Comparison of ENCODE assay signal across 8 mouse cellular contexts in the genomic region with DNA sequence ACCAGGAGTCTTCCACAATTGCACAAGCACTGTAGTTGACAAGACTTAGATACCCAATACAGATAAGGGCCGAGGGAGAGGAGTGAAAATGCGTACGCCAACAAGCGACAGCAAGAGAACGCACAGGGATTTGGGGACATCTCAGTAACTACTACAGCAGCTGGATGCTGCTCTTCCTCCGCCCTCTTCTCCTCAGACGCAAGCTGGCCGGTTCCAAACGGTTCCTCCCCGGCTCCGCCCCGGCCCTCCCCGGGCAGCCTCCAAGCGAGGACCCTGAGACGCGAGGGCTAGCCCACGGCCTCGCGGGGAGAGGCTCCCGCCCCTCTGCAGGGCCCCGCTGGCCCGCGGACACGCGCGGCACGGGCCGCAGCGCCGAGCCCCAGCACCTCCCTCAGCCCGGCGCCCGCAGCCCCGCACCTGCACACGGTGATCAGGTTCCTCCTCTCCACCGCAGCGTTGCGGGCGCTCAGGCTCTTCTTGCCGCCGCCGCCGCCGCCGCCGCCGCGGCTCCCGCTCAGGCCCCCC. TPM values are rescaled to one million over a fixed set of nuclear protein-coding genes. Genes with fewer than 3 reads are reported as not detected.
DNase-seq lines count a peak whose midpoint lies in the region; ATAC-seq and TF ChIP-seq lines count a peak whose summit lies in the region.

No protein-coding gene starts in this region.

- under 1% methylated on average over 38 of the region's 49 CpGs for WGBS in hindbrain, embryonic 14.5 days
- under 1% methylated on average over 25 of the region's 49 CpGs for WGBS in lung, embryonic 16.5 days
- WGBS in olfactory bulb, adult 2 months, result 1% methylated on average over 49 of the region's 49 CpGs

- no peaks in the 10 kb centered on the region for H3K36me3 ChIP-seq in hindbrain, embryonic 14.5 days (replicated peaks; ENCODE audit: control insufficient read depth, insufficient read depth)
- H3K36me3 ChIP-seq in lung, embryonic 16.5 days (ENCODE audit: control insufficient read depth, insufficient read depth, low read length), result no peaks in the 10 kb centered on the region

- H3K27me3 ChIP-seq in hindbrain, embryonic 14.5 days (ENCODE audit: control insufficient read depth, insufficient read depth, low read length), result no peaks in the 10 kb centered on the region
- no peaks in the 10 kb centered on the region for H3K27me3 ChIP-seq in lung, embryonic 16.5 days (ENCODE audit: control insufficient read depth, insufficient read depth, low read depth, low read length)

- ATAC-seq in hindbrain, embryonic 14.5 days (ENCODE audit: low FRiP score), result peak; percentile 71
- peak; percentile 73 for ATAC-seq in lung, embryonic 16.5 days (ENCODE audit: low read depth)

- DNase-seq in T-cell, adult 2 months (ENCODE audit: low spot score), result peak; percentile 65
- DNase-seq in cerebellum, postnatal 10 days, result peak; percentile 73 to 74
- DNase-seq in frontal cortex, postnatal 14 days (ENCODE audit: low spot score in 2 of 2), result peak; percentile 45 to 55
- peak; percentile 61 for DNase-seq in hindbrain, embryonic 14.5 days (ENCODE audit: low spot score)
- peak; percentile 52 to 54 for DNase-seq in layer of hippocampus, postnatal 14 days (ENCODE audit: low spot score in 2 of 2)
- peak; percentile 56 for DNase-seq in thymus, postnatal 25 days

- peak overlapping the region; percentile 96 for H3K9ac ChIP-seq in hindbrain, embryonic 14.5 days
- H3K9ac ChIP-seq in lung, embryonic 16.5 days (ENCODE audit: low read length), result peak overlapping the region; percentile 75

- H3K4me3 ChIP-seq in hindbrain, embryonic 14.5 days (replicated peaks; ENCODE audit: low read length), result peak overlapping the region; percentile 95
- H3K4me3 ChIP-seq in lung, embryonic 16.5 days (ENCODE audit: low read length), result peak overlapping the region; percentile 68
- peak overlapping the region; percentile 95 for H3K4me3 ChIP-seq in olfactory bulb, adult 2 months (ENCODE audit: insufficient read depth, low read depth, low read length)

- H3K27ac ChIP-seq in hindbrain, embryonic 14.5 days, result peak overlapping the region; percentile 96
- H3K27ac ChIP-seq in lung, embryonic 16.5 days (ENCODE audit: low read length), result no peak overlapping the region
- H3K27ac ChIP-seq in olfactory bulb, adult 2 months (ENCODE audit: insufficient read depth, low read depth, low read length), result no peak overlapping the region

- peaks cover 14% of the 10 kb centered on the region; the same call in 1 of the 2 replicates for H3K4me1 ChIP-seq in hindbrain, embryonic 14.5 days (replicated peaks; ENCODE audit: control insufficient read depth, insufficient read depth, low read length)
- no peaks in the 10 kb centered on the region for H3K4me1 ChIP-seq in lung, embryonic 16.5 days (replicated peaks; ENCODE audit: control insufficient read depth, insufficient read depth, low read length)
- 0 out of 2 replicates have a peak, but pooled peaks cover 4% of the 10 kb centered on the region for H3K4me1 ChIP-seq in olfactory bulb, adult 2 months (ENCODE audit: control insufficient read depth, insufficient read depth, low read length)

- no peak for TF ChIP-seq POLR2A in olfactory bulb, adult 2 months (IDR thresholded peaks at IDR 0.05; ENCODE audit: insufficient read depth, low read depth, low read length)

- H3K4me2 ChIP-seq in hindbrain, embryonic 14.5 days (replicated peaks), result peak overlapping the region; percentile 68
- H3K4me2 ChIP-seq in lung, embryonic 16.5 days (ENCODE audit: low read depth, low read length), result peak overlapping the region; percentile 99

- TF ChIP-seq CTCF in olfactory bulb, adult 2 months (IDR thresholded peaks at IDR 0.05; ENCODE audit: insufficient read depth, low read depth, low read length), result no peak

- H3K9me3 ChIP-seq in hindbrain, embryonic 14.5 days (ENCODE audit: control insufficient read depth, low read length), result no peaks in the 10 kb centered on the region
- no peaks in the 10 kb centered on the region for H3K9me3 ChIP-seq in lung, embryonic 16.5 days (ENCODE audit: control insufficient read depth, low read length)

RNA-seq across cellular contexts. Expression of a gene that starts 0.6 kb away (rescaled TPM):
- polyA plus RNA-seq in hindbrain, embryonic 14.5 days (2014; fragmentation: Nextera tagmentation; extraction: Ambion mirVana), result 57.9 and 64.9 TPM in 2 replicates
- total RNA-seq in layer of hippocampus, postnatal 14 days (2021), result 10 to 100 TPM; 32.5 to 33.1 TPM
- 1.7 and 1.9 TPM in 2 replicates for polyA plus RNA-seq in lung, embryonic 16.5 days (2015; fragmentation: Nextera tagmentation; extraction: Ambion mirVana)
- polyA plus RNA-seq in olfactory bulb, adult 2 months (2012; ENCODE audit: insufficient read depth, insufficient read length, low replicate concordance, missing spikeins), result not detected in 2 replicates

RNA-seq across cellular contexts. Expression of a gene that starts 37.7 kb away (rescaled TPM):
- 2.3 TPM in 2 replicates for polyA plus RNA-seq in hindbrain, embryonic 14.5 days (2014; fragmentation: Nextera tagmentation; extraction: Ambion mirVana)
- 10 to 100 TPM; 17.3 to 18.1 TPM for total RNA-seq in layer of hippocampus, postnatal 14 days (2021)
- 1.9 and 2.3 TPM in 2 replicates for polyA plus RNA-seq in lung, embryonic 16.5 days (2015; fragmentation: Nextera tagmentation; extraction: Ambion mirVana)
- polyA plus RNA-seq in olfactory bulb, adult 2 months (2012; ENCODE audit: insufficient read depth, insufficient read length, low replicate concordance, missing spikeins), result not detected in 2 replicates

Comparison
In these comparisons a context has a peak if more than half of its experiments do, and no peak if none do; other contexts are left out.
1. RNA of a gene that starts 0.6 kb away (polyA plus RNA-seq): 57.9 to 64.9 TPM in hindbrain, embryonic 14.5 days; 1.7 to 1.9 TPM in lung, embryonic 16.5 days and not detected in olfactory bulb, adult 2 months; every median in the first group is over 10 times any median in the second.
2. Peak in every context shown above with its lines, with median percentiles within 50 percentile points of each other: DNase-seq and H3K4me3 ChIP-seq.